Mouse (Mus musculus) lung, postnatal 25 days (tissue): ENCODE data around the gene Adamtsl3.

Experiments
- DNase-seq: peaks from one replicate; pipeline ENCODE4 v3.0.0; 2022; ENCODE audit warnings: low spot score

Adamtsl3 gene

GRCm38 (mm10) chr7:82335211-82336121 lies at the start of gene Adamtsl3:
Gene Adamtsl3, plus strand, starts transcription at chr7:82335694.
- peak; percentile 44 for DNase-seq

- no peak for DNase-seq
Observed at GRCm38 (mm10) chr7:82287242-82287641, 48.3 kb upstream of the Adamtsl3 start.

- DNase-seq: no peak
Observed at GRCm38 (mm10) chr7:82293441-82293840, 42.1 kb upstream of the Adamtsl3 start.

GRCm38 (mm10) chr7:82294083-82294482 lies 41.4 kb upstream of the Adamtsl3 start:
- no peak for DNase-seq

GRCm38 (mm10) chr7:82294611-82295010 lies 40.9 kb upstream of the Adamtsl3 start:
- DNase-seq: no peak

- DNase-seq: no peak
Observed at GRCm38 (mm10) chr7:82308398-82308797, 27.1 kb upstream of the Adamtsl3 start.

GRCm38 (mm10) chr7:82318515-82318914 lies 17.0 kb upstream of the Adamtsl3 start:
- DNase-seq: no peak

GRCm38 (mm10) chr7:82326616-82327015 lies 8.9 kb upstream of the Adamtsl3 start:
- no peak for DNase-seq

GRCm38 (mm10) chr7:82327201-82327600 lies 8.3 kb upstream of the Adamtsl3 start:
- DNase-seq: no peak

GRCm38 (mm10) chr7:82327881-82328280 lies 7.6 kb upstream of the Adamtsl3 start:
- DNase-seq: no peak

- DNase-seq: no peak
Observed at GRCm38 (mm10) chr7:82329831-82330230, 5.7 kb upstream of the Adamtsl3 start.

- DNase-seq: no peak
Observed at GRCm38 (mm10) chr7:82330860-82331259, 4.6 kb upstream of the Adamtsl3 start.

GRCm38 (mm10) chr7:82334000-82334399 lies 1.5 kb upstream of the Adamtsl3 start:
- DNase-seq: no peak

GRCm38 (mm10) chr7:82336132-82336531 lies 638 bp downstream of the Adamtsl3 start:
- DNase-seq: no peak

- DNase-seq: no peak
Observed at GRCm38 (mm10) chr7:82338121-82338520, 2.6 kb downstream of the Adamtsl3 start.

GRCm38 (mm10) chr7:82338532-82338931 lies 3.0 kb downstream of the Adamtsl3 start:
- DNase-seq: no peak

- DNase-seq: no peak
Observed at GRCm38 (mm10) chr7:82339214-82339613, 3.7 kb downstream of the Adamtsl3 start.

- DNase-seq: no peak
Observed at GRCm38 (mm10) chr7:82341476-82341875, 6.0 kb downstream of the Adamtsl3 start.

GRCm38 (mm10) chr7:82346706-82347105 lies 11.2 kb downstream of the Adamtsl3 start:
- no peak for DNase-seq

GRCm38 (mm10) chr7:82349796-82350195 lies 14.3 kb downstream of the Adamtsl3 start:
- no peak for DNase-seq

- no peak for DNase-seq
Observed at GRCm38 (mm10) chr7:82350421-82350820, 14.9 kb downstream of the Adamtsl3 start.

- DNase-seq: no peak
Observed at GRCm38 (mm10) chr7:82359146-82359545, 23.7 kb downstream of the Adamtsl3 start.

- no peak for DNase-seq
Observed at GRCm38 (mm10) chr7:82359674-82360073, 24.2 kb downstream of the Adamtsl3 start.

GRCm38 (mm10) chr7:82360186-82360585 lies 24.7 kb downstream of the Adamtsl3 start:
- DNase-seq: no peak
